Mouse (Mus musculus) E14TG2a.4 (cell line): ENCODE data around the gene Fkbp11.
A peak's percentile ranks its signal among the peaks of the same experiment; 100 is the strongest.

Experiments used
- CTCF ChIP-seq: conservative IDR thresholded peaks from 2 replicates; pipeline ENCODE4 v1.5.1; 2014; ENCODE audit warnings: low read length
- POU5F1 ChIP-seq: IDR thresholded peaks from 2 replicates; pipeline ENCODE4 v1.6.1; 2014; ENCODE audit warnings: low read length, borderline replicate concordance

DNA sequence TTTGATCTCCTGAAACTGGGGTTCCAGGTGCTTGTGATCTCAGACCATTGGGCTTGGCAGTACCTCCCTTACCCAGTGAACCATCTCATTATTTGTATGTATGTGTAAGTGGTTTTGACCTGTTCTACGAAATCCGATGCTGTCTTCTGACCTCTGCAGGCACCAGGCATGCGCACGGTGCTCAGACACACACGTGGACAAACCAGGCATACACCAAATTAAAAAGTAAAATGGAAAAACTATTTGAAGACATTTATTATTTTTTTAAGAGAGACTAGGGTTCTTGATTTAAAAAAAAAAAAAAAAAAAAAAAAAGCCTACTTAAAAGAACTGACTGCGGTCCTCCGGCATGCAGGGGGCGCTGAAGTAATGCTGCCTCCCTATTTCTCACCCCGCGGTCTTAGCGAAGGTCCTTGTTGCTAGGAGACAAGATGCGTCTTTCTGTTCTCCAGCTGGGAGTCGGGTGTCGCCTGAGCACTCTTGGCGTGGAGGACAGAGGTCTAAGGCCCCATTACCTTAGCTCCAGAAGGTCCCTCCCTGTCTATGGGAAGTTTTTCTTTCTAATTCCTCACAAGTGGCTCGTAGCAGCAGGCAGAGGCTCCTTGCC lies 20.1 kb downstream of the Fkbp11 start, which contains the start of gene Ccdc65:
- TF ChIP-seq CTCF (peak; percentile 59), POU5F1 (no peak)
